Mouse (Mus musculus): Measurements from ENCODE around the gene Mul1. TPM values are rescaled to one million over a fixed set of nuclear protein-coding genes. Genes with fewer than 3 reads are reported as not detected.

Mul1 gene
- polyA plus RNA-seq, 1 experiment: 26.5 TPM

GRCm38 (mm10) chr4:138404806-138405205 lies 29.7 kb upstream of the Mul1 start:
- TF ChIP-seq CTCF (IDR thresholded peaks at IDR 0.05; ENCODE audit: control insufficient read depth, insufficient read depth, insufficient read length) (peak; percentile 8), MAX (IDR thresholded peaks at IDR 0.05) (no peak), USF1 (IDR thresholded peaks at IDR 0.05; ENCODE audit: low read depth) (peak; percentile 32)
- no peaks in the 10 kb centered on the region for H3K36me3 ChIP-seq (ENCODE audit: control insufficient read depth, insufficient read depth)
- no peak overlapping the region for H3K4me3 ChIP-seq (ENCODE audit: insufficient read depth, poor library complexity, severe bottlenecking)
- no peaks in the 10 kb centered on the region for H3K79me3 ChIP-seq (ENCODE audit: low read depth)
- H3K79me2 ChIP-seq (ENCODE audit: control insufficient read depth, insufficient read depth): no peaks in the 10 kb centered on the region
- peaks cover 13% of the 10 kb centered on the region for H3K27me3 ChIP-seq (ENCODE audit: control insufficient read depth, insufficient read depth, insufficient read length)
- H3ac ChIP-seq (ENCODE audit: control insufficient read depth, insufficient read length, low read depth): no peak overlapping the region

- H3K79me2 ChIP-seq (ENCODE audit: control insufficient read depth, insufficient read depth): no peaks in the 10 kb centered on the region
- H3K4me3 ChIP-seq (ENCODE audit: insufficient read depth, poor library complexity, severe bottlenecking): no peak overlapping the region
- H3ac ChIP-seq (ENCODE audit: control insufficient read depth, insufficient read length, low read depth): no peak overlapping the region
- no peaks in the 10 kb centered on the region for H3K36me3 ChIP-seq (ENCODE audit: control insufficient read depth, insufficient read depth)
- no peaks in the 10 kb centered on the region for H3K79me3 ChIP-seq (ENCODE audit: low read depth)
- no peak for TF ChIP-seq USF1 (IDR thresholded peaks at IDR 0.05; ENCODE audit: low read depth)
- TF ChIP-seq CEBPB (IDR thresholded peaks at IDR 0.05; ENCODE audit: low read depth): no peak
- no peak for TF ChIP-seq MYOD1 (IDR thresholded peaks at IDR 0.05; ENCODE audit: control insufficient read depth, insufficient read length, low read depth)
- TF ChIP-seq FOSL1 (IDR thresholded peaks at IDR 0.05; ENCODE audit: insufficient read depth, low read length, poor library complexity, severe bottlenecking): no peak
- H3K27me3 ChIP-seq (ENCODE audit: control insufficient read depth, insufficient read depth, insufficient read length): peaks cover 31% of the 10 kb centered on the region
Measured at GRCm38 (mm10) chr4:138407479-138408194, 26.8 kb upstream of the Mul1 start.

GRCm38 (mm10) chr4:138411011-138411410 lies 23.5 kb upstream of the Mul1 start:
- TF ChIP-seq CTCF (IDR thresholded peaks at IDR 0.05; ENCODE audit: control insufficient read depth, insufficient read depth, insufficient read length) (no peak), MAX (IDR thresholded peaks at IDR 0.05) (no peak)
- H3ac ChIP-seq (ENCODE audit: control insufficient read depth, insufficient read length, low read depth): no peak overlapping the region
- H3K27me3 ChIP-seq (ENCODE audit: control insufficient read depth, insufficient read depth, insufficient read length): peaks cover 57% of the 10 kb centered on the region
- no peaks in the 10 kb centered on the region for H3K79me3 ChIP-seq (ENCODE audit: low read depth)
- no peaks in the 10 kb centered on the region for H3K36me3 ChIP-seq (ENCODE audit: control insufficient read depth, insufficient read depth)
- H3K79me2 ChIP-seq (ENCODE audit: control insufficient read depth, insufficient read depth): no peaks in the 10 kb centered on the region
- no peak overlapping the region for H3K4me3 ChIP-seq (ENCODE audit: insufficient read depth, poor library complexity, severe bottlenecking)

- no peak overlapping the region for H3K4me3 ChIP-seq (ENCODE audit: insufficient read depth, poor library complexity, severe bottlenecking)
- H3K27me3 ChIP-seq (ENCODE audit: control insufficient read depth, insufficient read depth, insufficient read length): peaks cover 60% of the 10 kb centered on the region
- no peaks in the 10 kb centered on the region for H3K79me2 ChIP-seq (ENCODE audit: control insufficient read depth, insufficient read depth)
- H3ac ChIP-seq (ENCODE audit: control insufficient read depth, insufficient read length, low read depth): no peak overlapping the region
- H3K36me3 ChIP-seq (ENCODE audit: control insufficient read depth, insufficient read depth): no peaks in the 10 kb centered on the region
- TF ChIP-seq CEBPB (IDR thresholded peaks at IDR 0.05; ENCODE audit: low read depth) (no peak), CTCF (IDR thresholded peaks at IDR 0.05; ENCODE audit: control insufficient read depth, insufficient read depth, insufficient read length) (no peak), FOSL1 (IDR thresholded peaks at IDR 0.05; ENCODE audit: insufficient read depth, low read length, poor library complexity, severe bottlenecking) (no peak), USF1 (IDR thresholded peaks at IDR 0.05; ENCODE audit: low read depth) (no peak), MYOD1 (IDR thresholded peaks at IDR 0.05; ENCODE audit: control insufficient read depth, insufficient read length, low read depth) (no peak), MYOG (IDR thresholded peaks at IDR 0.05; ENCODE audit: control insufficient read depth, extremely low read depth, insufficient read length) (no peak), MAX (IDR thresholded peaks at IDR 0.05) (no peak)
- H3K79me3 ChIP-seq (ENCODE audit: low read depth): no peaks in the 10 kb centered on the region
Measured at GRCm38 (mm10) chr4:138411504-138412121, 22.9 kb upstream of the Mul1 start.

- no peaks in the 10 kb centered on the region for H3K79me3 ChIP-seq (ENCODE audit: low read depth)
- H3K79me2 ChIP-seq (ENCODE audit: control insufficient read depth, insufficient read depth): no peaks in the 10 kb centered on the region
- no peak overlapping the region for H3ac ChIP-seq (ENCODE audit: control insufficient read depth, insufficient read length, low read depth)
- no peak overlapping the region for H3K4me3 ChIP-seq (ENCODE audit: insufficient read depth, poor library complexity, severe bottlenecking)
- peaks cover 70% of the 10 kb centered on the region for H3K27me3 ChIP-seq (ENCODE audit: control insufficient read depth, insufficient read depth, insufficient read length)
- H3K36me3 ChIP-seq (ENCODE audit: control insufficient read depth, insufficient read depth): no peaks in the 10 kb centered on the region
- no peak for TF ChIP-seq CEBPB (IDR thresholded peaks at IDR 0.05; ENCODE audit: low read depth)
- TF ChIP-seq FOSL1 (IDR thresholded peaks at IDR 0.05; ENCODE audit: insufficient read depth, low read length, poor library complexity, severe bottlenecking): no peak
- TF ChIP-seq MAX (IDR thresholded peaks at IDR 0.05): no peak
- no peak for TF ChIP-seq MYOD1 (IDR thresholded peaks at IDR 0.05; ENCODE audit: control insufficient read depth, insufficient read length, low read depth)
- no peak for TF ChIP-seq MYOG (IDR thresholded peaks at IDR 0.05; ENCODE audit: control insufficient read depth, extremely low read depth, insufficient read length)
- no peak for TF ChIP-seq CTCF (IDR thresholded peaks at IDR 0.05; ENCODE audit: control insufficient read depth, insufficient read depth, insufficient read length)
- TF ChIP-seq USF1 (IDR thresholded peaks at IDR 0.05; ENCODE audit: low read depth): no peak
Measured at GRCm38 (mm10) chr4:138414725-138415124, 19.7 kb upstream of the Mul1 start.

- Histone ChIP-seq H3K79me2 (ENCODE audit: control insufficient read depth, insufficient read depth) (no peaks in the 10 kb centered on the region), H3K36me3 (ENCODE audit: control insufficient read depth, insufficient read depth) (no peaks in the 10 kb centered on the region), H3ac (ENCODE audit: control insufficient read depth, insufficient read length, low read depth) (no peak overlapping the region), H3K4me3 (ENCODE audit: insufficient read depth, poor library complexity, severe bottlenecking) (no peak overlapping the region), H3K79me3 (ENCODE audit: low read depth) (no peaks in the 10 kb centered on the region), H3K27me3 (ENCODE audit: control insufficient read depth, insufficient read depth, insufficient read length) (peaks cover 74% of the 10 kb centered on the region)
- no peak for TF ChIP-seq CTCF (IDR thresholded peaks at IDR 0.05; ENCODE audit: control insufficient read depth, insufficient read depth, insufficient read length)
- no peak for TF ChIP-seq FOSL1 (IDR thresholded peaks at IDR 0.05; ENCODE audit: insufficient read depth, low read length, poor library complexity, severe bottlenecking)
- TF ChIP-seq USF1 (IDR thresholded peaks at IDR 0.05; ENCODE audit: low read depth): no peak
- TF ChIP-seq MYOD1 (IDR thresholded peaks at IDR 0.05; ENCODE audit: control insufficient read depth, insufficient read length, low read depth): no peak
- no peak for TF ChIP-seq MAX (IDR thresholded peaks at IDR 0.05)
- TF ChIP-seq CEBPB (IDR thresholded peaks at IDR 0.05; ENCODE audit: low read depth): no peak
- no peak for TF ChIP-seq MYOG (IDR thresholded peaks at IDR 0.05; ENCODE audit: control insufficient read depth, extremely low read depth, insufficient read length)
Measured at GRCm38 (mm10) chr4:138415991-138416390, 18.5 kb upstream of the Mul1 start.
